Mouse (Mus musculus) limb, embryonic 14.5 days (tissue): ENCODE measurements at regions not wholly inside any gene's neighbourhood (a gene's known extent, or its start where the extent isn't known, plus 50 kb on each side); places are given as distances from the start of the nearest gene placed in this dataset.

ENCODE experiments used
- ATAC-seq: fragments of 200-750 bp; cut with Nextera tagmentation; 2 replicates; pipeline ENCODE4 v1.8.0; 2017; ENCODE audit warnings: low read depth, moderate number of reproducible peaks, moderate TSS enrichment; ENCODE audit not compliant: low FRiP score
- DNase-seq: peaks from one replicate; pipeline ENCODE4 v3.0.0-alpha.2; 2015; ENCODE audit warnings: low spot score
- H3K27ac ChIP-seq: fragments of 300-500 bp; sonication (generic); replicated peaks from 2 replicates; pipeline ENCODE4 v1.5.1; 2014; ENCODE audit warnings: low read depth, mild to moderate bottlenecking, low read length, moderate library complexity, mixed read lengths
- H3K27me3 ChIP-seq: fragments of 300-500 bp; sonication (generic); 2 replicates; pipeline ENCODE4 v1.6.1; 2014; ENCODE audit warnings: low read length, mixed read lengths; ENCODE audit not compliant: control insufficient read depth, insufficient read depth
- H3K36me3 ChIP-seq: fragments of 300-500 bp; sonication (generic); 2 replicates; pipeline ENCODE4 v1.6.1; 2014; ENCODE audit warnings: mild to moderate bottlenecking, low read length, moderate library complexity, mixed read lengths; ENCODE audit not compliant: control insufficient read depth, insufficient read depth
- H3K4me1 ChIP-seq: fragments of 300-500 bp; sonication (generic); 2 replicates; pipeline ENCODE4 v1.6.1; 2014; ENCODE audit warnings: antibody characterized with exemption, low read length, mixed read lengths; ENCODE audit not compliant: control insufficient read depth, insufficient read depth
- H3K4me2 ChIP-seq: fragments of 300-500 bp; sonication (generic); replicated peaks from 2 replicates; pipeline ENCODE4 v1.6.1; 2014; ENCODE audit warnings: low read depth, mild to moderate bottlenecking, low read length, moderate library complexity; ENCODE audit not compliant: severe bottlenecking
- H3K4me3 ChIP-seq: fragments of 300-500 bp; sonication (generic); replicated peaks from 2 replicates; pipeline ENCODE4 v1.5.1; 2014; ENCODE audit warnings: low read length
- H3K9ac ChIP-seq: fragments of 300-500 bp; sonication (generic); 2 replicates; pipeline ENCODE4 v1.6.1; 2014; ENCODE audit warnings: mild to moderate bottlenecking, low read depth, low read length, moderate library complexity; ENCODE audit not compliant: severe bottlenecking
- H3K9me3 ChIP-seq: fragments of 300-500 bp; sonication (generic); 2 replicates; pipeline ENCODE4 v1.6.1; 2016; ENCODE audit warnings: low read length; ENCODE audit not compliant: control insufficient read depth
- POLR2A ChIP-seq: fragments of 200-500 bp; IDR thresholded peaks from 2 replicates; pipeline ENCODE4 v1.8.0; 2012; ENCODE audit warnings: inconsistent platforms, mild to moderate bottlenecking, moderate library complexity, borderline replicate concordance; ENCODE audit not compliant: insufficient read depth, insufficient read length; ENCODE audit errors: extremely low read depth
- WGBS: fragments of 180-500 bp; shearing (Covaris S2); extraction: QIAGEN DNeasy Blood & Tissue Kit; methylation state at CpG from one replicate; pipeline ENCODE4 v1.1.7; 2014; 5-methylcytosine and 5-hydroxymethylcytosine counted together

DNA sequence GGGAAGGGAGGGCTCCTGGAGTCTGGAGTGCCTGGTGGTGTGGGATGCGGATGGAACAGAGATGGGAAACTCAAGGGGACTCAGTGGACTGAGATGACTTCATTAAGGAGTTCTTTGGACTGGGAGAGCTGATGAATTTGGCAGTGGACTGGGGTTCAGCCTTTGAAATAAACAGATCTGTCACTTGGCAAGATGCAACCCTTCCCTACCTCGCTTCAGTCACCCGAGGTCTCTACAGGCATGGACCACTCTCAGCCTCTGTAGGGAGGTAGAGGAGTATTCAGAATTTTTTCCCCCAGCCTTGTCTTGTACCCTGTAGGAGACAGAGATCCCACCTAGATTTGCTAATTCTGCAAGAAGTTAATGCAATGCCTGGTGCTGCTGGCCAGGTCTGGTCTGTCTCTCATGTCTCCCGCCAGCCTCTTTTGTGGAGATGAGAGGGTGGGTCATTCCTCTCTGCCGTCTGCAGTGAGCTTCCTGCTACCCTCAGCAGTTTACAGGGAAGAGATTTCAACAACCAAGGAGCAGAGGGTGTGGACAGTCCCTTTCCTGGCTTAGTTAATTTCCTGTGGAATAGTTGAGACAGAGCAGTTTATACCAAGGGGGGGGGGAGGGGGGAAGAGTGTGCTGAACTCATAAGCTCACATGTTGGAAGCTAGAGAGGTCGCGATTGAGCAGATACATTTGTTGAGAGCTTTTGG lies 261.0 kb downstream of the Rps24 start:
- TF ChIP-seq POLR2A, result no peak
- WGBS, result 37% methylated on average over 7 of the region's 7 CpGs
- Histone ChIP-seq H3K4me2 (0 out of 2 replicates have a peak overlapping the region, but pooled peaks have one; percentile 21), H3K27me3 (no peaks in the 10 kb centered on the region), H3K36me3 (no peaks in the 10 kb centered on the region), H3K4me3 (no peak overlapping the region), H3K9ac (no peak overlapping the region), H3K27ac (peak overlapping the region; percentile 33; the same call in 1 of the 2 replicates), H3K9me3 (no peaks in the 10 kb centered on the region), H3K4me1 (peaks cover 14% of the 10 kb centered on the region)
- DNase-seq (peak; percentile 37), ATAC-seq (peak; percentile 60; the same call in 1 of the 2 replicates)

DNA sequence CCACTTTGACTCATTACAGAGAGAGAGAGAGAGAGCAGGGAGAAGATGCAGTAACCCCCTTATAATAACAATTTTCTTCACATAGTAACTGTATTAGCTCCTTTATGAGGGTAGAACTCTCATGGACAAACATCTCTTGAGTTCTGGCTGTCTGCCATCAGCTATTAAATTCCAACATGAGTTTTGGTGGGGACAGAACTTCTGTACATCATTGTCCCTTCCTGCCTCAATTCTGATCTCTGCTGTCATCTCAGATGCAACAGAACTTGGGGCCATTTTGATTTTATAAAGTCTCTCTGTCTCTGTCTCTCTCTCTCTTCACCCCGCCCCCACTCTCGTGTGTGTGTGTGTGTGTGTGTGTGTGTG lies 261.6 kb downstream of the Rps24 start:
- H3K27me3 ChIP-seq, result no peaks in the 10 kb centered on the region
- H3K27ac ChIP-seq, result 0 out of 2 replicates have a peak overlapping the region, but pooled peaks have one; percentile 33
- ATAC-seq (no peak), DNase-seq (no peak)
- H3K4me1 ChIP-seq, result peaks cover 14% of the 10 kb centered on the region
- H3K9me3 ChIP-seq, result no peaks in the 10 kb centered on the region
- WGBS, result 77% methylated on average over 2 of the region's 2 CpGs
- TF ChIP-seq POLR2A, result no peak
- H3K9ac ChIP-seq, result no peak overlapping the region
- no peak overlapping the region for H3K4me2 ChIP-seq
- no peak overlapping the region for H3K4me3 ChIP-seq
- H3K36me3 ChIP-seq, result no peaks in the 10 kb centered on the region

GRCm38 (mm10) chr14:24749313-24749712 lies 262.4 kb downstream of the Rps24 start:
- Histone ChIP-seq H3K27ac (no peak overlapping the region), H3K4me2 (no peak overlapping the region), H3K4me1 (peaks cover 14% of the 10 kb centered on the region), H3K27me3 (no peaks in the 10 kb centered on the region), H3K9ac (no peak overlapping the region), H3K4me3 (no peak overlapping the region), H3K36me3 (no peaks in the 10 kb centered on the region), H3K9me3 (no peaks in the 10 kb centered on the region)
- no peak for DNase-seq
- TF ChIP-seq POLR2A, result no peak
- WGBS, result 76% methylated on average over 9 of the region's 9 CpGs
- no peak for ATAC-seq

DNA sequence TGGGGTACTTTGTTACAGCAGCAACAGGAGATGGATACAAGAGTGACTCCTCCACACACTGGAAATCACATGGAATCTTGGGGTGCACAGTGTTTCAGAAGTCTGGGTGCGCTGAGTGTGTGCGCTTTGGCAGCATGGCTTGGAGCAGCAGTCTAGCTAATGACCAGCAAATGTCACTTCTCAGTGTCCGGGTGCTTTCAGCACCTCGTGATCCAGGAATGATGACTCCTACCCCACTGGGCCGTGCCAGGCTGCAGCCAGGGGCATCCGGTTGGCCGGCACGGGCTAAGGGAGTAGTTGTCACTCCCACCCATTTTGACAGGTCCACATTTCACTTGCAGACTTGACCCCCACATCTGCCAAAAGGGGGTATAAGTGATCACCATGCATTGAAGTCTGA lies 264.3 kb downstream of the Rps24 start:
- 87% methylated on average over 8 of the region's 8 CpGs for WGBS
- TF ChIP-seq POLR2A, result no peak
- Histone ChIP-seq H3K9me3 (no peaks in the 10 kb centered on the region), H3K9ac (no peak overlapping the region), H3K4me3 (no peak overlapping the region), H3K27me3 (no peaks in the 10 kb centered on the region), H3K4me2 (no peak overlapping the region), H3K36me3 (no peaks in the 10 kb centered on the region), H3K27ac (no peak overlapping the region), H3K4me1 (peaks cover 14% of the 10 kb centered on the region)
- no peak for ATAC-seq
- DNase-seq, result no peak

DNA sequence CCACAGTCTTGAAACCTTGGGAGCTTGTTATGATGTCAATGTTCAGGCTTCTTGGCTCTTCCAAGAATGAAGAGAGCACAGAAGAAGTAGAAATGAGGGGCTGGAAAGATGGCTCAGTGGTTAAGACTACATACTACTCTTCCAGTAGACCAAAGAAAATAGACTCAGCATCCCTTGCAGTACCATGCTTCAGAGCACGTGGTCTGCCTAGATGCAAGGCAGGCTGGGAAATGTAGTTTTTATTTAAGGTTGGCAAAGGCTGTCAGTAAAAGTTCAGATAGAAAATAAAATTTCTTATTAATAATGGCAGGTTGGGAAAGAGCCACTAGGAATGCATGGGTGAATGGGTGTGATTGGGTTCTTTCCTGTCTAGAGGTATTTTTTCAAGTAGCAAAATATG lies 267.8 kb downstream of the Rps24 start:
- 53% methylated on average over 1 of the region's 1 CpGs for WGBS
- no peak for ATAC-seq

More for the DNA sequence above, 267.8 kb downstream of the Rps24 start:
- no peak for DNase-seq
- H3K36me3 ChIP-seq, result no peaks in the 10 kb centered on the region
- H3K27me3 ChIP-seq, result no peaks in the 10 kb centered on the region
- H3K4me2 ChIP-seq, result no peak overlapping the region
- no peak for TF ChIP-seq POLR2A
- H3K4me3 ChIP-seq, result no peak overlapping the region
- H3K9me3 ChIP-seq, result no peaks in the 10 kb centered on the region
- H3K4me1 ChIP-seq, result peaks cover 19% of the 10 kb centered on the region
- H3K9ac ChIP-seq, result no peak overlapping the region
- H3K27ac ChIP-seq, result no peak overlapping the region
